9 mouse cellular contexts compared by ENCODE assay signal in genomic region chr5:110106140-110106871, GRCm38 (mm10). TPM values are rescaled to one million over a fixed set of nuclear protein-coding genes. Genes with fewer than 3 reads are reported as not detected.
DNase-seq lines count a peak whose midpoint lies in the region; ATAC-seq and TF ChIP-seq lines count a peak whose summit lies in the region.
"Had no signal": no experiment of that assay in that cellular context is flagged by ENCODE, and none has a peak within 500 bp of the region (broad histone marks: within the 10 kb centered on the region; RNA-seq: fewer than 3 reads in every experiment).

No protein-coding gene starts in this region.

- no peak overlapping the region for H3K27ac ChIP-seq in testis, adult 2 months (ENCODE audit: control insufficient read depth, insufficient read depth, low read depth, low read length)
- H3K27ac ChIP-seq in hindbrain, postnatal 0 days = no peak overlapping the region; the same call in 1 of the 2 replicates
- no peak overlapping the region for H3K27ac ChIP-seq in midbrain, embryonic 11.5 days (ENCODE audit: low read depth, low read length)

- no peak overlapping the region for H3K9ac ChIP-seq in hindbrain, postnatal 0 days (replicated peaks; ENCODE audit: low read length)
- H3K9ac ChIP-seq in midbrain, embryonic 11.5 days (ENCODE audit: low read length) = peak overlapping the region; percentile 67; the same call in 1 of the 2 replicates

- H3K4me1 ChIP-seq in testis, adult 2 months (ENCODE audit: control insufficient read depth, insufficient read depth, low read length) = peaks cover 18% of the 10 kb centered on the region
- peaks cover 15% of the 10 kb centered on the region for H3K4me1 ChIP-seq in hindbrain, postnatal 0 days (ENCODE audit: insufficient read depth, low read length)
- peaks cover 16% of the 10 kb centered on the region for H3K4me1 ChIP-seq in midbrain, embryonic 11.5 days (ENCODE audit: control insufficient read depth, insufficient read depth, low read length)

- H3K9me3 ChIP-seq in hindbrain, postnatal 0 days (ENCODE audit: low read length) = no peaks in the 10 kb centered on the region
- no peaks in the 10 kb centered on the region for H3K9me3 ChIP-seq in midbrain, embryonic 11.5 days (ENCODE audit: control insufficient read depth, low read length)

- no peak for TF ChIP-seq CTCF in testis, adult 2 months (IDR thresholded peaks at IDR 0.05; ENCODE audit: control insufficient read depth, insufficient read depth, insufficient replicate concordance, low read depth, low read length)
- TF ChIP-seq CTCF in hindbrain, postnatal 0 days (IDR thresholded peaks at IDR 0.05; ENCODE audit: low read depth) = no peak

- no peak overlapping the region for H3K4me3 ChIP-seq in testis, adult 2 months (ENCODE audit: control insufficient read depth, low read depth, low read length)
- peak overlapping the region; percentile 76 for H3K4me3 ChIP-seq in hindbrain, postnatal 0 days (ENCODE audit: low read length)
- peak overlapping the region; percentile 64 for H3K4me3 ChIP-seq in midbrain, embryonic 11.5 days (ENCODE audit: low read depth, low read length)

- DNase-seq in frontal cortex, postnatal 14 days (ENCODE audit: low spot score in 2 of 2) = peak; percentile 16 to 24
- no peak for DNase-seq in frontal cortex, postnatal 25 days (ENCODE audit: low spot score in 2 of 2)
- no peak for DNase-seq in testis, postnatal 14 days (ENCODE audit: low spot score)
- no peak for DNase-seq in hindbrain, postnatal 0 days (ENCODE audit: low spot score)
- DNase-seq in midbrain, embryonic 11.5 days (ENCODE audit: low spot score, missing footprints) = no peak
- no peak for DNase-seq in embryo, embryonic 11 days
- DNase-seq in spleen, postnatal 10 days (ENCODE audit: low spot score in 2 of 2) = no peak

- 0 out of 2 replicates have a peak, but pooled peaks have one; percentile 3 for TF ChIP-seq POLR2A in testis, adult 2 months (IDR thresholded peaks at IDR 0.05; ENCODE audit: control insufficient read depth, low read depth, low read length)

- no peaks in the 10 kb centered on the region for H3K36me3 ChIP-seq in testis, adult 2 months (ENCODE audit: control insufficient read depth, insufficient read depth, low read length)
- H3K36me3 ChIP-seq in hindbrain, postnatal 0 days (ENCODE audit: insufficient read depth, low read length) = peaks cover 32% of the 10 kb centered on the region
- H3K36me3 ChIP-seq in midbrain, embryonic 11.5 days (ENCODE audit: control insufficient read depth, insufficient read depth, low read length) = peaks cover 26% of the 10 kb centered on the region; the same call in 1 of the 2 replicates

- no peaks in the 10 kb centered on the region for H3K27me3 ChIP-seq in testis, adult 2 months (ENCODE audit: control insufficient read depth, insufficient read depth, low read length)
- H3K27me3 ChIP-seq in hindbrain, postnatal 0 days (ENCODE audit: insufficient read depth, low read length) = no peaks in the 10 kb centered on the region
- peaks cover under 1% of the 10 kb centered on the region; the same call in 1 of the 2 replicates for H3K27me3 ChIP-seq in midbrain, embryonic 11.5 days (ENCODE audit: control insufficient read depth, insufficient read depth, low read length)

- WGBS in hindbrain, postnatal 0 days = 92% methylated on average over 26 of the region's 26 CpGs
- WGBS in midbrain, embryonic 11.5 days = 95% methylated on average over 26 of the region's 26 CpGs

- ATAC-seq in hindbrain, postnatal 0 days = no peak
- ATAC-seq in midbrain, embryonic 11.5 days (ENCODE audit: low FRiP score) = no peak

- peak overlapping the region; percentile 79 for H3K4me2 ChIP-seq in hindbrain, postnatal 0 days (ENCODE audit: low read depth, low read length)
- H3K4me2 ChIP-seq in midbrain, embryonic 11.5 days = peak overlapping the region; percentile 84

RNA-seq across cellular contexts. Expression of gene Gtpbp6, which starts 1.7 kb away (rescaled TPM):
- 13.9 and 17.4 TPM in 2 replicates for polyA plus RNA-seq in testis, adult 2 months (2012; rRNA removed)
- 77.1 and 90.3 TPM in 2 replicates for total RNA-seq in hindbrain, postnatal 0 days (2014; rRNA removed)
- 55.9 and 61.6 TPM in 2 replicates for polyA plus RNA-seq in hindbrain, postnatal 0 days (2015; fragmentation: Nextera tagmentation; extraction: Ambion mirVana)
- polyA plus RNA-seq in midbrain, embryonic 11.5 days (2014; fragmentation: Nextera tagmentation; extraction: Ambion mirVana) = 23.9 and 24.7 TPM in 2 replicates

RNA-seq across cellular contexts. Expression of gene Zfp605, which starts 3.6 kb away (rescaled TPM):
- 0.16 and 0.25 TPM in 2 replicates for polyA plus RNA-seq in testis, adult 2 months (2012; rRNA removed)
- total RNA-seq in hindbrain, postnatal 0 days (2014; rRNA removed) = 6.1 and 7.2 TPM in 2 replicates
- polyA plus RNA-seq in hindbrain, postnatal 0 days (2015; fragmentation: Nextera tagmentation; extraction: Ambion mirVana) = 14.3 and 14.5 TPM in 2 replicates
- 5.8 and 6.4 TPM in 2 replicates for polyA plus RNA-seq in midbrain, embryonic 11.5 days (2014; fragmentation: Nextera tagmentation; extraction: Ambion mirVana)

RNA-seq across cellular contexts. Expression of gene Plcxd1, which starts 6.5 kb away (rescaled TPM):
- polyA plus RNA-seq in testis, adult 2 months (2012; rRNA removed) = 1.1 and 1.2 TPM in 2 replicates
- 14.4 and 22.8 TPM in 2 replicates for total RNA-seq in hindbrain, postnatal 0 days (2014; rRNA removed)
- polyA plus RNA-seq in hindbrain, postnatal 0 days (2015; fragmentation: Nextera tagmentation; extraction: Ambion mirVana) = 8.6 and 8.7 TPM in 2 replicates
- polyA plus RNA-seq in midbrain, embryonic 11.5 days (2014; fragmentation: Nextera tagmentation; extraction: Ambion mirVana) = 0.28 and 0.41 TPM in 2 replicates
- total RNA-seq: heart, adult 18-20 months had no signal

RNA-seq across cellular contexts. Expression of gene Gm35315, which starts 12.1 kb away (rescaled TPM):
- 0.08 and 0.17 TPM in 2 replicates for polyA plus RNA-seq in testis, adult 2 months (2012; rRNA removed)
- total RNA-seq in hindbrain, postnatal 0 days (2014; rRNA removed) = 0.37 TPM in 1 of 2 replicates, not detected in the other
- 0.30 and 0.33 TPM in 2 replicates for polyA plus RNA-seq in hindbrain, postnatal 0 days (2015; fragmentation: Nextera tagmentation; extraction: Ambion mirVana)
- polyA plus RNA-seq in midbrain, embryonic 11.5 days (2014; fragmentation: Nextera tagmentation; extraction: Ambion mirVana) = 0.46 and 0.74 TPM in 2 replicates
- total RNA-seq: heart, adult 18-20 months had no signal

RNA-seq across cellular contexts. Expression of gene Chfr, which starts 29.3 kb away (rescaled TPM):
- polyA plus RNA-seq in testis, adult 2 months (2012; rRNA removed) = 78.5 and 79.3 TPM in 2 replicates
- total RNA-seq in hindbrain, postnatal 0 days (2014; rRNA removed) = 49.5 and 66.3 TPM in 2 replicates
- polyA plus RNA-seq in hindbrain, postnatal 0 days (2015; fragmentation: Nextera tagmentation; extraction: Ambion mirVana) = 52.3 and 55.8 TPM in 2 replicates
- polyA plus RNA-seq in midbrain, embryonic 11.5 days (2014; fragmentation: Nextera tagmentation; extraction: Ambion mirVana) = 74.2 and 84.5 TPM in 2 replicates

Comparison
In these comparisons a context has a peak if more than half of its experiments do, and no peak if none do; other contexts are left out.
1. DNase-seq: peak in frontal cortex, postnatal 14 days (2 of 2); none in frontal cortex, postnatal 25 days (0 of 2), testis, postnatal 14 days (single experiment), hindbrain, postnatal 0 days (single experiment), midbrain, embryonic 11.5 days (single experiment), embryo, embryonic 11 days (single experiment) and spleen, postnatal 10 days (0 of 2).